Mouse (Mus musculus): ENCODE data around the gene Scg3. TPM values are rescaled to one million over a fixed set of nuclear protein-coding genes. Genes with fewer than 3 reads are reported as not detected.

The Scg3 gene
- polyA plus RNA-seq, 1 experiment from 2014 or later, result 0.56 TPM

DNA sequence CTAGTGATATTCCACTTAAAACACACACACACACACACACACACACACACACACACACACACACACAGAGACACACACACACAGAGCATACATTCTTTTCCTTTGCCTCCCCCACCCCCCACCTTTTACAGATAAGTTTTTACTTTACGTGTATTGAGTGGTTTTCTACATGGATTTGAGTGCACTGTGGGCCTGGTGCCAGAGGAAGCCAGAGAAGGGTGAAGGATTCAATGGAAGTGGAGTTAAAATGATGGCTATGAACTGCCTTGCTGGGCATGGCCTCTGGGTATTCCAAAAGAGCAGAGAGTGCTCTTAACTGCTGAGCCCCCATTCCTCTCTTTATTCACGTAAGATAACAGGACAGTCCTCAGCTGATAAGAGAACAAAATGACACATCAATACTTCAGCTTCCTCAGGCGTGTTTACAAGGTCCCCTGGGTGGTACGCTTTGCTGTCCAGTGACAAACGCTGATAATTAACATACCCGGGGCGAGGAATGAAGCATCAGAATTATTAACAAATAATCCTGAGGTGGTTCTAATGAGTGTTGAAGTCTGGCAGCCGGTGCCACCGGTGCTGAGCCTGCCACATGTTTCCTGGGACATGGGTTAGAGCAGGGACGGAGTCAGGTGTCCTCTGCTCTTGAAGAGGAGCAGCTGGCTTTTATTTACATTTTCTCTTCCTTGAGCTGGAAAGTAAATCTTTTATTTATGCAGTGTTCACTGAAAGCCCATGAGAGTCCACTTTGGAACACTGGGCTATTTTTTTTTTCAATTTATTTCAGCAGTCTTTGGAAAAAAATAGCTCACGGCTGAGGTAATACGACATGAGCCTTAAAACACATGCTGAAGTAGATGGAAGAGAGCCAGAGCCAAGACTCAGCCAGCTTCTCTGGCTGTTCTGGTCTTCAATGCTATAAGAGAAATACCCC, 29.6 kb downstream of the Scg3 start:
- no peaks in the 10 kb centered on the region for H3K27me3 ChIP-seq (replicated peaks; ENCODE audit: insufficient read depth, low read length)
- H3K4me3 ChIP-seq (ENCODE audit: low read depth, low read length), result no peak overlapping the region
- H3K4me1 ChIP-seq (ENCODE audit: insufficient read depth, low read depth, low read length), result peaks cover 8% of the 10 kb centered on the region; the same call in 1 of the 2 replicates
- no peak overlapping the region for H3K27ac ChIP-seq (ENCODE audit: low read length)
- DNase-seq (ENCODE audit: low spot score) (peak; percentile 20), ATAC-seq (no peak)
- no peak overlapping the region for H3K4me2 ChIP-seq (replicated peaks; ENCODE audit: low read depth, low read length)
- 10% methylated on average over 12 of the region's 12 CpGs for WGBS
- no peaks in the 10 kb centered on the region for H3K36me3 ChIP-seq (ENCODE audit: insufficient read depth, low read length)
- H3K9ac ChIP-seq (replicated peaks; ENCODE audit: low read depth), result no peak overlapping the region
- no peak for TF ChIP-seq EP300 (IDR thresholded peaks at IDR 0.05)
- TF ChIP-seq CTCF (IDR thresholded peaks at IDR 0.05), result no peak
- no peaks in the 10 kb centered on the region for H3K9me3 ChIP-seq (ENCODE audit: low read length)

DNA sequence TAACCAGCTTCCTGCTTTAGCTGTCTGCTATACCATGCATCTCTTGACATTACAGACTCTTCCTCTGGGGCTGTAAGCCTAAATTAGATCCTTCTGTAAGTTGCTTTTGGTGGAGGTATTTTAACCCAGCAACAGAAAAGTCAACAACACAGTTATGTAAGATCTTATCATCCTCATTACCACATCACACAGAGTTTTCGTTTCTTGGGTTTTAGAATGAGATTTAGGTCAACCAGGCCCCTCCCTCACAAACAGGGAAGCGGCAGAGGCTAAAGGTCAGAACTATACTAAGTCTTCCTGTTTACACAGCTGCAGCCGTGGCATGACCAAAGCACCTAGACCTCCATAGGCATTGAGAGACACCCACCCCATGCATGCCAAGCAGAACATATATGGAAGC, 38.5 kb downstream of the Scg3 start:
- Histone ChIP-seq H3K4me1 (ENCODE audit: insufficient read depth, low read depth, low read length) (no peaks in the 10 kb centered on the region), H3K4me2 (replicated peaks; ENCODE audit: low read depth, low read length) (no peak overlapping the region), H3K27me3 (replicated peaks; ENCODE audit: insufficient read depth, low read length) (no peaks in the 10 kb centered on the region), H3K9ac (replicated peaks; ENCODE audit: low read depth) (no peak overlapping the region), H3K36me3 (ENCODE audit: insufficient read depth, low read length) (no peaks in the 10 kb centered on the region), H3K4me3 (ENCODE audit: low read depth, low read length) (no peak overlapping the region), H3K9me3 (ENCODE audit: low read length) (no peaks in the 10 kb centered on the region), H3K27ac (ENCODE audit: low read length) (no peak overlapping the region)
- no peak for TF ChIP-seq CTCF (IDR thresholded peaks at IDR 0.05)
- TF ChIP-seq EP300 (IDR thresholded peaks at IDR 0.05), result no peak
- DNase-seq (ENCODE audit: low spot score) (no peak), ATAC-seq (no peak)
- 33% methylated on average over 3 of the region's 3 CpGs for WGBS

GRCm38 (mm10) chr9:75634226-75634625, 49.6 kb downstream of the Scg3 start:
- Histone ChIP-seq H3K36me3 (ENCODE audit: insufficient read depth, low read length) (no peaks in the 10 kb centered on the region), H3K27me3 (replicated peaks; ENCODE audit: insufficient read depth, low read length) (no peaks in the 10 kb centered on the region), H3K27ac (ENCODE audit: low read length) (no peak overlapping the region), H3K4me1 (ENCODE audit: insufficient read depth, low read depth, low read length) (no peaks in the 10 kb centered on the region), H3K9ac (replicated peaks; ENCODE audit: low read depth) (no peak overlapping the region), H3K4me3 (ENCODE audit: low read depth, low read length) (no peak overlapping the region), H3K9me3 (ENCODE audit: low read length) (no peaks in the 10 kb centered on the region), H3K4me2 (replicated peaks; ENCODE audit: low read depth, low read length) (no peak overlapping the region)
- no peak for ATAC-seq
- WGBS, result 82% methylated on average over 4 of the region's 4 CpGs
- DNase-seq (ENCODE audit: low spot score), result no peak
- TF ChIP-seq EP300 (IDR thresholded peaks at IDR 0.05) (no peak), CTCF (IDR thresholded peaks at IDR 0.05) (no peak)

DNA sequence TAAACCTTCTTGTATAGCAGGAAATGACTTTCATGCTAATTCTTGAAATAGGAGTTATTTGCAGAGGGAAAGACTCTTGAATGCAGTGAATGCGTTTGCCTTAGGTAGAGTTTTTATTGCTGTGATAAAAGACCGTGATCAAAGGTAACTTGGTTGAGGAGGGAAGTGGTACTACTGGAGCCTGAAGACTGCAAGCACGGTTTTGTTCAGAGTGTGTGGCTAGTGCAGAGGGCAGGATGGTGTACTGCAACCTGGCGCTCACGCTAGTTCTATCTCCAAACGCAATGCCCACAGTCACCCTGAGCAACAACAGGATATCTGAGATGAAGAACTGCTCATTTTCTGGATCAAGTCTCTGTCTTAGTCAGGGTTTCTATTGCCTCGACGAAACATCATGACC, 50.3 kb downstream of the Scg3 start:
- Histone ChIP-seq H3K27ac (ENCODE audit: low read length) (no peak overlapping the region), H3K9ac (replicated peaks; ENCODE audit: low read depth) (no peak overlapping the region), H3K4me3 (ENCODE audit: low read depth, low read length) (no peak overlapping the region), H3K4me1 (ENCODE audit: insufficient read depth, low read depth, low read length) (no peaks in the 10 kb centered on the region), H3K4me2 (replicated peaks; ENCODE audit: low read depth, low read length) (no peak overlapping the region), H3K9me3 (ENCODE audit: low read length) (no peaks in the 10 kb centered on the region), H3K27me3 (replicated peaks; ENCODE audit: insufficient read depth, low read length) (no peaks in the 10 kb centered on the region), H3K36me3 (ENCODE audit: insufficient read depth, low read length) (no peaks in the 10 kb centered on the region)
- ATAC-seq, result no peak
- DNase-seq (ENCODE audit: low spot score), result no peak
- WGBS, result 86% methylated on average over 8 of the region's 8 CpGs
- TF ChIP-seq EP300 (IDR thresholded peaks at IDR 0.05) (no peak), CTCF (IDR thresholded peaks at IDR 0.05) (no peak)

GRCm38 (mm10) chr9:75632902-75633301, 51.0 kb downstream of the Scg3 start:
- DNase-seq (ENCODE audit: low spot score) (no peak), ATAC-seq (no peak)
- TF ChIP-seq EP300 (IDR thresholded peaks at IDR 0.05) (no peak), CTCF (IDR thresholded peaks at IDR 0.05) (peak; percentile 68)
- Histone ChIP-seq H3K27ac (ENCODE audit: low read length) (no peak overlapping the region), H3K4me3 (ENCODE audit: low read depth, low read length) (no peak overlapping the region), H3K4me1 (ENCODE audit: insufficient read depth, low read depth, low read length) (no peaks in the 10 kb centered on the region), H3K9ac (replicated peaks; ENCODE audit: low read depth) (no peak overlapping the region), H3K4me2 (replicated peaks; ENCODE audit: low read depth, low read length) (no peak overlapping the region), H3K36me3 (ENCODE audit: insufficient read depth, low read length) (no peaks in the 10 kb centered on the region), H3K9me3 (ENCODE audit: low read length) (no peaks in the 10 kb centered on the region), H3K27me3 (replicated peaks; ENCODE audit: insufficient read depth, low read length) (no peaks in the 10 kb centered on the region)
- WGBS, result 24% methylated on average over 1 of the region's 1 CpGs

DNA sequence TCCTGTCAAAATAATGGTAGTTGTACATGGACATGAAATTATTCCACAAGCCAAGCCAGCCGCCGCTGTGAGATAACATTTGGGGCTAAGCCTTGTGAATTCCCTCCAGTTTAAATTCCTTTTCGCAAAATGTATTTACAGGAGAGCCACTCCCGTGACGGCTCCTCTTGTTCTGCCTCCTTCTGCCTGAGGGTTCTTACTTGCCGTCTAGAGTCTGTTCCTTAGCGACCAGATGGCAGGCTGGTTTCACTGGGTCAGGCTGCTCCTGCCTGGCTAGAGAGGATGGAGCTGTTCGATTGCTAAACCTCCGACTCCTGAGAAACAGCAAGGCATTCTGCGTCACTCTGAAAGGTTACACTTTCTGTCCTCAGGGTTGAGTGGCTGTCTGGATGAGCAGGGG, 51.7 kb downstream of the Scg3 start:
- Histone ChIP-seq H3K9me3 (ENCODE audit: low read length) (no peaks in the 10 kb centered on the region), H3K36me3 (ENCODE audit: insufficient read depth, low read length) (no peaks in the 10 kb centered on the region), H3K9ac (replicated peaks; ENCODE audit: low read depth) (no peak overlapping the region), H3K4me1 (ENCODE audit: insufficient read depth, low read depth, low read length) (no peaks in the 10 kb centered on the region), H3K4me2 (replicated peaks; ENCODE audit: low read depth, low read length) (no peak overlapping the region), H3K27ac (ENCODE audit: low read length) (no peak overlapping the region), H3K4me3 (ENCODE audit: low read depth, low read length) (no peak overlapping the region), H3K27me3 (replicated peaks; ENCODE audit: insufficient read depth, low read length) (no peaks in the 10 kb centered on the region)
- TF ChIP-seq CTCF (IDR thresholded peaks at IDR 0.05), result no peak
- no peak for TF ChIP-seq EP300 (IDR thresholded peaks at IDR 0.05)
- 51% methylated on average over 10 of the region's 10 CpGs for WGBS
- DNase-seq (ENCODE audit: low spot score) (peak; percentile 43), ATAC-seq (peak; percentile 58)
